Mouse (Mus musculus) lung, embryonic 15.5 days (tissue): ENCODE data around the gene Gpatch2. TPM values are rescaled to one million over a fixed set of nuclear protein-coding genes. Genes with fewer than 3 reads are reported as not detected.

Source experiments
- ATAC-seq: fragments of 200-750 bp; cut with Nextera tagmentation; 2 replicates; pipeline ENCODE4 v1.8.0; 2017; ENCODE audit warnings: moderate number of reproducible peaks, borderline replicate concordance; ENCODE audit not compliant: low FRiP score, low TSS enrichment; ENCODE audit errors: extremely low read depth
- H3K27ac ChIP-seq: fragments of 300-500 bp; sonication (generic); 2 replicates; pipeline ENCODE4 v1.5.1; 2015; ENCODE audit warnings: moderate library complexity, mild to moderate bottlenecking, inconsistent platforms
- H3K27me3 ChIP-seq: fragments of 300-500 bp; sonication (generic); 2 replicates; pipeline ENCODE4 v1.6.1; 2015; ENCODE audit warnings: inconsistent platforms
- H3K36me3 ChIP-seq: fragments of 300-500 bp; sonication (generic); 2 replicates; pipeline ENCODE4 v1.6.1; 2015; ENCODE audit warnings: inconsistent platforms
- H3K4me1 ChIP-seq: fragments of 300-500 bp; sonication (generic); 2 replicates; pipeline ENCODE4 v1.6.1; 2015; ENCODE audit warnings: inconsistent platforms
- H3K4me2 ChIP-seq: fragments of 300-500 bp; sonication (generic); 2 replicates; pipeline ENCODE4 v1.6.1; 2015; ENCODE audit warnings: inconsistent platforms, mild to moderate bottlenecking, moderate library complexity
- H3K4me3 ChIP-seq: fragments of 300-500 bp; sonication (generic); 2 replicates; pipeline ENCODE4 v1.5.1; 2015; ENCODE audit warnings: mild to moderate bottlenecking, inconsistent platforms
- H3K9ac ChIP-seq: fragments of 300-500 bp; sonication (generic); 2 replicates; pipeline ENCODE4 v1.6.1; 2015; ENCODE audit warnings: inconsistent platforms
- H3K9me3 ChIP-seq: fragments of 300-500 bp; sonication (generic); 2 replicates; pipeline ENCODE4 v1.6.1; 2016; ENCODE audit warnings: inconsistent platforms
- WGBS: fragments of 180-500 bp; shearing (Covaris S2); methylation state at CpG from one replicate; pipeline ENCODE4 v1.1.7; 2015; 5-methylcytosine and 5-hydroxymethylcytosine counted together
- polyA plus RNA-seq: library from polyadenylated mRNA; unstranded; fragments of >200 nt; fragmentation: Nextera tagmentation; extraction: Ambion mirVana; gene quantifications from 2 replicates; pipeline ENCODE4 v1.2.1, GENCODE M21; 2015

Gene Gpatch2
- polyA plus RNA-seq, 1 experiment from 2014 or later = 17.7 TPM

- no peaks in the 10 kb centered on the region for H3K27me3 ChIP-seq
- no peaks in the 10 kb centered on the region for H3K9me3 ChIP-seq
- no peaks in the 10 kb centered on the region for H3K4me1 ChIP-seq
- H3K36me3 ChIP-seq = no peaks in the 10 kb centered on the region
- H3K27ac ChIP-seq = no peak overlapping the region
- ATAC-seq = no peak
- H3K9ac ChIP-seq = no peak overlapping the region
- H3K4me2 ChIP-seq = no peak overlapping the region
- WGBS = 50% methylated on average over 9 of the region's 9 CpGs
- no peak overlapping the region for H3K4me3 ChIP-seq
These were observed 185.5 kb downstream of the Gpatch2 start for GRCm38 (mm10) chr1:187400834-187401233.

Other genes starting within 250 kb of the Gpatch2 start
- 0.11 TPM in 1 of 2 replicates, not detected in the other for gene D1Pas1, start 248.1 kb upstream of the Gpatch2 start, polyA plus RNA-seq
- gene Spata17, start within 50 bp of the Gpatch2 start, polyA plus RNA-seq = 1.5 and 1.6 TPM in 2 replicates